Comparison of ENCODE assay signal across 10 mouse cellular contexts in genomic region chr5:103209486-103209885, GRCm38 (mm10). TPM values are rescaled to one million over a fixed set of nuclear protein-coding genes. Genes with fewer than 3 reads are reported as not detected.
DNase-seq lines count a peak whose midpoint lies in the region; ATAC-seq lines count a peak whose summit lies in the region.
"Had no signal": no experiment of that assay in that cellular context is flagged by ENCODE, and none has a peak within 500 bp of the region (broad histone marks: within the 10 kb centered on the region; RNA-seq: fewer than 3 reads in every experiment).

No protein-coding gene starts in this region.

- peak; percentile 26 for DNase-seq in retina, postnatal 1 day
- DNase-seq in retina, embryonic 14.5 days (ENCODE audit: low spot score) = no peak
- peak; percentile 54 to 76 for DNase-seq in cerebellum, postnatal 25 days
- DNase-seq in embryo, embryonic 11 days = no peak
- DNase-seq in kidney, adult 9 months = no peak
- no peak for DNase-seq in lung, postnatal 10 days

- H3K4me1 ChIP-seq in hindbrain, embryonic 13.5 days (replicated peaks) = peaks cover 35% of the 10 kb centered on the region
- peaks cover 20% of the 10 kb centered on the region for H3K4me1 ChIP-seq in neural tube, embryonic 14.5 days (ENCODE audit: control insufficient read depth, insufficient read depth, low read length)

- H3K4me3 ChIP-seq in hindbrain, embryonic 13.5 days = peak overlapping the region; percentile 64
- H3K4me3 ChIP-seq in neural tube, embryonic 14.5 days (ENCODE audit: low read depth, low read length) = peak overlapping the region; percentile 56
- H3K4me3 ChIP-seq: embryonic facial prominence, embryonic 15.5 days had no signal

- peaks cover 11% of the 10 kb centered on the region; the same call in 1 of the 2 replicates for H3K36me3 ChIP-seq in hindbrain, embryonic 13.5 days
- H3K36me3 ChIP-seq in neural tube, embryonic 14.5 days (ENCODE audit: control insufficient read depth, insufficient read depth, low read length) = 0 out of 2 replicates have a peak, but pooled peaks cover 3% of the 10 kb centered on the region
- H3K36me3 ChIP-seq: embryonic facial prominence, embryonic 15.5 days had no signal

- peak overlapping the region; percentile 91 for H3K9ac ChIP-seq in hindbrain, embryonic 13.5 days
- peak overlapping the region; percentile 78; the same call in 1 of the 2 replicates for H3K9ac ChIP-seq in neural tube, embryonic 14.5 days (replicated peaks; ENCODE audit: low read depth, low read length)
- H3K9ac ChIP-seq: embryonic facial prominence, embryonic 15.5 days; liver, embryonic 14.5 days had no signal

- peak overlapping the region; percentile 76 for H3K4me2 ChIP-seq in hindbrain, embryonic 13.5 days
- peak overlapping the region; percentile 70 for H3K4me2 ChIP-seq in neural tube, embryonic 14.5 days (ENCODE audit: low read depth, low read length)
- H3K4me2 ChIP-seq: embryonic facial prominence, embryonic 15.5 days had no signal

- WGBS in hindbrain, embryonic 13.5 days = 28% methylated on average over 6 of the region's 6 CpGs
- 35% methylated on average over 6 of the region's 6 CpGs for WGBS in neural tube, embryonic 14.5 days

- H3K9me3 ChIP-seq in hindbrain, embryonic 13.5 days = no peaks in the 10 kb centered on the region; the same call in 1 of the 2 replicates
- H3K9me3 ChIP-seq in neural tube, embryonic 14.5 days (ENCODE audit: control insufficient read depth, low read length) = no peaks in the 10 kb centered on the region
- H3K9me3 ChIP-seq: embryonic facial prominence, embryonic 15.5 days had no signal

- no peaks in the 10 kb centered on the region for H3K27me3 ChIP-seq in hindbrain, embryonic 13.5 days
- no peaks in the 10 kb centered on the region for H3K27me3 ChIP-seq in neural tube, embryonic 14.5 days (ENCODE audit: control insufficient read depth, insufficient read depth, low read length)
- H3K27me3 ChIP-seq: embryonic facial prominence, embryonic 15.5 days had no signal

- peak overlapping the region; percentile 95 for H3K27ac ChIP-seq in hindbrain, embryonic 13.5 days
- H3K27ac ChIP-seq in neural tube, embryonic 14.5 days (ENCODE audit: low read depth, low read length) = peak overlapping the region; percentile 58
- H3K27ac ChIP-seq: embryonic facial prominence, embryonic 15.5 days; liver, embryonic 14.5 days had no signal

- ATAC-seq in hindbrain, embryonic 13.5 days (ENCODE audit: low FRiP score) = no peak
- no peak for ATAC-seq in neural tube, embryonic 14.5 days (ENCODE audit: low read depth)

RNA-seq across cellular contexts. Expression of gene Mapk10, which starts 1.6 kb away (rescaled TPM):
- 88.8 and 101 TPM in 2 replicates for polyA plus RNA-seq in hindbrain, embryonic 13.5 days (2015; fragmentation: Nextera tagmentation; extraction: Ambion mirVana)
- polyA plus RNA-seq in neural tube, embryonic 14.5 days (2014; fragmentation: Nextera tagmentation; extraction: Ambion mirVana) = 106 and 115 TPM in 2 replicates

Comparison
In these comparisons a context has a peak if more than half of its experiments do, and no peak if none do; other contexts are left out.
1. DNase-seq: peak in retina, postnatal 1 day (single experiment) and cerebellum, postnatal 25 days (2 of 2); none in retina, embryonic 14.5 days (single experiment), embryo, embryonic 11 days (single experiment), kidney, adult 9 months (single experiment) and lung, postnatal 10 days (single experiment).